Mouse (Mus musculus) hindbrain, embryonic 10.5 days (tissue): Measurements from ENCODE around the gene Ercc6l2. TPM values are rescaled to one million over a fixed set of nuclear protein-coding genes. Genes with fewer than 3 reads are reported as not detected.

Source experiments
- DNase-seq: peaks from one replicate; pipeline ENCODE4 v3.0.0-alpha.2; 2017; ENCODE audit warnings: low spot score
- H3K27ac ChIP-seq: fragments of 300-500 bp; sonication (generic); 2 replicates; pipeline ENCODE4 v1.5.1; 2016; ENCODE audit warnings: mild to moderate bottlenecking, moderate library complexity
- H3K27me3 ChIP-seq: fragments of 300-500 bp; sonication (generic); 2 replicates; pipeline ENCODE4 v1.6.1; 2016; ENCODE audit warnings: mild to moderate bottlenecking; ENCODE audit not compliant: poor library complexity, insufficient read depth, severe bottlenecking
- H3K36me3 ChIP-seq: fragments of 300-500 bp; sonication (generic); 2 replicates; pipeline ENCODE4 v1.6.1; 2016; ENCODE audit warnings: mild to moderate bottlenecking, moderate library complexity
- H3K4me1 ChIP-seq: fragments of 300-500 bp; sonication (generic); replicated peaks from 2 replicates; pipeline ENCODE4 v1.6.1; 2016; ENCODE audit warnings: mild to moderate bottlenecking
- H3K4me3 ChIP-seq: fragments of 300-500 bp; sonication (generic); 2 replicates; pipeline ENCODE4 v1.5.1; 2016; ENCODE audit warnings: mild to moderate bottlenecking, moderate library complexity
- H3K9me3 ChIP-seq: fragments of 300-500 bp; sonication (generic); 2 replicates; pipeline ENCODE4 v1.6.1; 2016; ENCODE audit warnings: mild to moderate bottlenecking, moderate library complexity
- WGBS: fragments of 180-500 bp; shearing (Covaris S2); methylation state at CpG from one replicate; pipeline ENCODE4 v1.1.7; 2016; 5-methylcytosine and 5-hydroxymethylcytosine counted together
- polyA plus RNA-seq: library from polyadenylated mRNA; unstranded; fragments of >200 nt; fragmentation: Nextera tagmentation; extraction: Ambion mirVana; gene quantifications from 2 replicates; pipeline ENCODE4 v1.2.1, GENCODE M21; 2016

The Ercc6l2 gene
- polyA plus RNA-seq, 1 experiment from 2014 or later = 19.0 TPM

- Histone ChIP-seq H3K27ac (no peak overlapping the region), H3K27me3 (no peaks in the 10 kb centered on the region), H3K4me3 (no peak overlapping the region), H3K4me1 (peaks cover 10% of the 10 kb centered on the region; the same call in 1 of the 2 replicates), H3K36me3 (no peaks in the 10 kb centered on the region), H3K9me3 (no peaks in the 10 kb centered on the region)
- DNase-seq = no peak
- 93% methylated on average over 3 of the region's 3 CpGs for WGBS
Observed at GRCm38 (mm10) chr13:63807979-63808378, 7.1 kb upstream of the Ercc6l2 start.

GRCm38 (mm10) chr13:63811477-63811876, 3.6 kb upstream of the Ercc6l2 start:
- Histone ChIP-seq H3K27ac (no peak overlapping the region), H3K27me3 (no peaks in the 10 kb centered on the region), H3K4me1 (peaks cover 31% of the 10 kb centered on the region), H3K9me3 (no peaks in the 10 kb centered on the region), H3K36me3 (no peaks in the 10 kb centered on the region), H3K4me3 (no peak overlapping the region)
- DNase-seq = no peak

- peak overlapping the region; percentile 98 for H3K27ac ChIP-seq
Observed at GRCm38 (mm10) chr13:63815931-63816330, 891 bp downstream of the Ercc6l2 start.

GRCm38 (mm10) chr13:63845758-63846157, 30.7 kb downstream of the Ercc6l2 start:
- H3K36me3 ChIP-seq = peaks cover 32% of the 10 kb centered on the region
- H3K9me3 ChIP-seq = no peaks in the 10 kb centered on the region
- H3K27ac ChIP-seq = no peak overlapping the region
- H3K4me1 ChIP-seq = no peaks in the 10 kb centered on the region
- H3K4me3 ChIP-seq = no peak overlapping the region
- 88% methylated on average over 2 of the region's 2 CpGs for WGBS
- no peak for DNase-seq
- H3K27me3 ChIP-seq = no peaks in the 10 kb centered on the region

More at GRCm38 (mm10) chr13:63815931-63816330, 891 bp downstream of the Ercc6l2 start:
- Histone ChIP-seq H3K27me3 (no peaks in the 10 kb centered on the region), H3K4me1 (peaks cover 21% of the 10 kb centered on the region), H3K4me3 (peak overlapping the region; percentile 74), H3K9me3 (no peaks in the 10 kb centered on the region), H3K36me3 (no peaks in the 10 kb centered on the region)
- no peak for DNase-seq

GRCm38 (mm10) chr13:63850308-63851011, 35.4 kb downstream of the Ercc6l2 start:
- DNase-seq = no peak
- no peak overlapping the region for H3K4me3 ChIP-seq
- WGBS = 91% methylated on average over 3 of the region's 3 CpGs

GRCm38 (mm10) chr13:63872585-63873282, 57.7 kb downstream of the Ercc6l2 start:
- H3K36me3 ChIP-seq = peaks cover 14% of the 10 kb centered on the region
- no peaks in the 10 kb centered on the region for H3K4me1 ChIP-seq
- no peak overlapping the region for H3K27ac ChIP-seq
- H3K9me3 ChIP-seq = no peaks in the 10 kb centered on the region
- no peaks in the 10 kb centered on the region for H3K27me3 ChIP-seq
- no peak overlapping the region for H3K4me3 ChIP-seq
- no peak for DNase-seq
- WGBS = 92% methylated on average over 2 of the region's 2 CpGs

More at GRCm38 (mm10) chr13:63850308-63851011, 35.4 kb downstream of the Ercc6l2 start:
- no peaks in the 10 kb centered on the region for H3K9me3 ChIP-seq
- peaks cover 16% of the 10 kb centered on the region for H3K36me3 ChIP-seq
- no peak overlapping the region for H3K27ac ChIP-seq
- H3K27me3 ChIP-seq = no peaks in the 10 kb centered on the region
- no peaks in the 10 kb centered on the region for H3K4me1 ChIP-seq

GRCm38 (mm10) chr13:63877138-63877537, 62.1 kb downstream of the Ercc6l2 start:
- H3K4me3 ChIP-seq = no peak overlapping the region
- DNase-seq = no peak
- H3K4me1 ChIP-seq = no peaks in the 10 kb centered on the region
- H3K27me3 ChIP-seq = no peaks in the 10 kb centered on the region
- H3K9me3 ChIP-seq = no peaks in the 10 kb centered on the region
- H3K27ac ChIP-seq = no peak overlapping the region
- whole genome bisulfite sequencing = 90% methylated on average over 6 of the region's 6 CpGs
- peaks cover 1% of the 10 kb centered on the region for H3K36me3 ChIP-seq

- Histone ChIP-seq H3K4me1 (no peaks in the 10 kb centered on the region), H3K4me3 (no peak overlapping the region), H3K27me3 (no peaks in the 10 kb centered on the region), H3K36me3 (no peaks in the 10 kb centered on the region), H3K27ac (no peak overlapping the region), H3K9me3 (no peaks in the 10 kb centered on the region)
- DNase-seq = no peak
- WGBS = 78% methylated on average over 1 of the region's 1 CpGs
Observed at GRCm38 (mm10) chr13:63879105-63879863, 64.2 kb downstream of the Ercc6l2 start.

- H3K27ac ChIP-seq = no peak overlapping the region
- H3K4me1 ChIP-seq = no peaks in the 10 kb centered on the region
- 84% methylated on average over 4 of the region's 4 CpGs for WGBS
- no peak for DNase-seq
- H3K4me3 ChIP-seq = no peak overlapping the region
- H3K36me3 ChIP-seq = no peaks in the 10 kb centered on the region
- no peaks in the 10 kb centered on the region for H3K27me3 ChIP-seq
- no peaks in the 10 kb centered on the region for H3K9me3 ChIP-seq
Observed at GRCm38 (mm10) chr13:63879864-63880141, 64.8 kb downstream of the Ercc6l2 start.

- no peak overlapping the region for H3K27ac ChIP-seq
- DNase-seq = no peak
- H3K36me3 ChIP-seq = peaks cover 7% of the 10 kb centered on the region
- no peak overlapping the region for H3K4me3 ChIP-seq
- no peaks in the 10 kb centered on the region for H3K4me1 ChIP-seq
- WGBS = 70% methylated on average over 3 of the region's 3 CpGs
- no peaks in the 10 kb centered on the region for H3K9me3 ChIP-seq
- no peaks in the 10 kb centered on the region for H3K27me3 ChIP-seq
Observed at GRCm38 (mm10) chr13:63885532-63885949, 70.5 kb downstream of the Ercc6l2 start.

GRCm38 (mm10) chr13:63886429-63887052, 71.5 kb downstream of the Ercc6l2 start:
- no peak overlapping the region for H3K4me3 ChIP-seq
- WGBS = 94% methylated on average over 3 of the region's 3 CpGs
- no peak overlapping the region for H3K27ac ChIP-seq
- H3K27me3 ChIP-seq = no peaks in the 10 kb centered on the region
- H3K36me3 ChIP-seq = peaks cover 7% of the 10 kb centered on the region
- no peaks in the 10 kb centered on the region for H3K4me1 ChIP-seq
- H3K9me3 ChIP-seq = no peaks in the 10 kb centered on the region
- DNase-seq = no peak

GRCm38 (mm10) chr13:63900679-63901302, 85.8 kb downstream of the Ercc6l2 start:
- H3K9me3 ChIP-seq = no peaks in the 10 kb centered on the region
- H3K4me1 ChIP-seq = peaks cover 19% of the 10 kb centered on the region
- 15% methylated on average over 12 of the region's 12 CpGs for WGBS
- H3K27me3 ChIP-seq = peaks cover 37% of the 10 kb centered on the region
- peak overlapping the region; percentile 42 for H3K4me3 ChIP-seq
- DNase-seq = no peak
- peak overlapping the region; percentile 76; the same call in 1 of the 2 replicates for H3K27ac ChIP-seq
- H3K36me3 ChIP-seq = peaks cover 3% of the 10 kb centered on the region
